Mouse (Mus musculus): ENCODE results near the gene Duoxa1. TPM values are rescaled to one million over a fixed set of nuclear protein-coding genes. Genes with fewer than 3 reads are reported as not detected.
"Not testable (repeated sequence)": the region's sequence is repeated elsewhere in the genome, so short reads cannot be mapped to it uniquely, and the experiment has no call there.

Duoxa1 gene
- total RNA-seq, 2 experiments from 2014 or later: 0.25 to 1.2 TPM

DNA sequence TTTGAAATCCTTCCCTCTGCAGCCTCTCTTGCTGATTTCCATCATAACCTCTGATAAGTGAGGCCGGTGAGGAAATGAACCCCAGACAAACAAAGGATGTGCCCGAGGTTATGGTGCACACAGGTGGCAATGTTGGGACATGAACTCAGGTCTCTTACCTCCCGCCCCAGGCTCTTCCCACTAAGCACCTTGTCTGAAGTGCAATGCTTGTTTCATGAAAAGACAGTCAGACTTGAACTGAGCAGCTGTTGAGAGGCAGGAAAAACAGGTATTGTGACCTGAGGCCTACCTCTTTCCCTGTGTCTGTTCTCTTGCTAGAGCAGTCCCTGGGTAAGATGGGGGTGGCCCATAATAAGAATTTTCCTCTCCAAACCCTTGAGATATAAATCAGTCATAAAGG, 18.7 kb upstream of the Duoxa1 start:
- no peak for DNase-seq (ENCODE audit: low spot score)

DNA sequence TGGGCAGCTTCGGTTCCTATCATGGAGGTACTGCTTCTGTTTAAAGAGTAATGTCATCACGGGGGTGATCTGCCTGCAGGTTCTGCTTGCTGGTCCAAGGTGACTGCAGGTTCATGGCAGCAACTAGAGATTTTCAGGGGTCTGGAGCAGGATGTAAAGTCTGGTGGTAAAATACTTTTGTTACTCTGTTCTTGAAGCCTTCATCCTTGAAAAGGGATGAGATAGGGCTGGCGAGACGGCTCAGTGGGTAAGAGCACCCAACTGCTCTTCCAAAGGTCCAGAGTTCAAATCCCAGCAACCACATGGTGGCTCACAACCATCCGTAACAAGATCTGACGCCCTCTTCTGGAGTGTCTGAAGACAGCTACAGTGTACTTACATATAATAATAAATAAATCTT, 16.8 kb upstream of the Duoxa1 start:
- not testable (repeated sequence) for DNase-seq (ENCODE audit: low spot score)

DNA sequence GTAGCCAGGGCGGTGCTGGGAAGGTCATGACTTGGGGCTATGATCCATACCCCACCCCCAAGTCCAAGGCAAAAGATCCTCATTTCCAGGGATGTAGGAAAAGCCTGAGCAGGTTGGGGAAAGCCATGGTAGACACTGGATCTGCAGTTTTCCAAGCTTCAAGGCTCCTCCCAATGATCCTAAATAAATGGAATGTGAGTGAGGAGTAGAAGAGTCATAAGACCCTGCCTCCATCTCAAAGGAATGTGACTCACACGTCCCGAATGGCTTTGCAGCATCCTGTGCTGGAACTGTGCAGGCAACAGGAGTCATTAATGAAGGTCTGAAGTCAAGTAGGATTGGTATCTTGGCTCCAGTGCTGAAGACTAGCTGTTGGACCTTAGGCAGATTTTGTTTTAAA, 14.5 kb upstream of the Duoxa1 start:
- DNase-seq (ENCODE audit: low spot score): no peak

DNA sequence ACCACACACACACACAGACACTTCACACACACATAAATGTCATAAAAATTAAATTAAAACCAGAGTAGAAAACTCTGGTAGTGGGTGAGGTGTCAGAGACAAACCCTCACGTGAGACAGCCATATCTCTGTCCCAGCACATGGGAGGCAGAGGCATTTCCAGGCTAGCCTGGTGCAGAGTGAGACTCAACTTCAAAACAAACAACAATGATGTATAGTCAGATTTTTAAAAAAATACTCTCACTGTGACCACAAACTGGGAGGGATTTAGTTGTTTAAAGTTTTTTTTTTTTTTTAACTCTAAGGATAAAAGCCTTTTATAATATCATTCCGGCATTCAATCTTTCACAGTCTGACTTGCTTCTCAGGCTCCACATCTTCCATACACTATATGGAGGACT, 11.8 kb upstream of the Duoxa1 start:
- DNase-seq (ENCODE audit: low spot score): no peak

DNA sequence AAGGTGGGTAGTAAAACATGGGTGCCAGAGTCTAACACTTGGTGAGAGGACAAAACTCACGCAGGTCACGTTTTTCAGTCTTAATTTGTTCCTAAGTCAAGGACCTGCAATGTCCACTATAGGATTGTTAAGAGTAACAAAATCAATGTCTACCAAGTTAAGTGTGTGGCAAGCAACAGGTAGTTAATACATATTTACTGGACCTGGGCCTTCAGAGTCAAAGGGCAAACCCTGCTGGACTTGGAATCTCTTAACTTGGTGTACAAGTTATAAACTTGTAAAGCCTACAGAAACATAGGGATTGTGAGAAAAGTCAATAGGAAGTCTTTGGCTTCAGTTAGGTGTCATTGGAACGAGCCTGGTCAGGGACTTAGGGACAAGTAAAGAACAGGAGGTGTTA, 11.1 kb upstream of the Duoxa1 start:
- DNase-seq (ENCODE audit: low spot score): no peak

DNA sequence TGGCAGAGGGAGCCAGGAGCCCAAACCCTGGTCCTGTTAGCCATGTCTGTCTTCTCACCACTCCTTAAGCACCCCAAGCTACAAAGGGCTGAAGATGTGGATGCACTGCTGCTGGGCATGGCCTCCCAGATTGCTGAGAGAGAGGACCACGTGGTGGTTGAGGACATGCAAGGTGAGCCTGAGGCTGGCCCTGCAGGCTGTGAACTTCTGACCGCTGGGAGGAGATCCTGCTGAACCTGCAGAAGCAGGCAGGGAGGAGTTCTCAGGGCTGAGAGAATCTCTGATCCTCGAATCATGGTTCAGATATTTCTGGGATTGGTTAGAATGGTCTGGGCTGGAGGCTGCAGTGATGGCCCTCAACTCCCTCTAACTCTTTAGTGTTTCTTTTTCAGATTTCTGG, 10.4 kb upstream of the Duoxa1 start:
- DNase-seq (ENCODE audit: low spot score): no peak

DNA sequence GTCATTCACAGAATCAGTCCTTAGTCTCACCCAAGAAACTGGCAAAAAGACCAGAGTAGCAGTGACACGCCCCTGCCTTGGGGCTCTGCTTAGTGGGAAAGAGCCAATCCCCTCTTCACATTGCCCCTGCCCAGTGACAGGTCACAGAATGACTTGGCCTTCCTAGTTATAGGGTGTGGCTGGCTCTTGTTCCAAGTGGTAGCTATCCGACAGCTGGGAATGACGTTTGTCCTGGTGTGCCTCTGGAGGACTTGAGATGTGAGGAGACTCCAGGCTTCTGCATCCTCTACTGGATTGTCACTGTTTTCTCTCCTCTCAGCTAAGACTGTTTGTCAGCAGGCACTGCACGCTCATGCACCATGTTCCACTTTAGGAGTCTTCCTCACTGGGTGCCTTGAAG, 3.9 kb upstream of the Duoxa1 start:
- DNase-seq (ENCODE audit: low spot score): peak; percentile 24

DNA sequence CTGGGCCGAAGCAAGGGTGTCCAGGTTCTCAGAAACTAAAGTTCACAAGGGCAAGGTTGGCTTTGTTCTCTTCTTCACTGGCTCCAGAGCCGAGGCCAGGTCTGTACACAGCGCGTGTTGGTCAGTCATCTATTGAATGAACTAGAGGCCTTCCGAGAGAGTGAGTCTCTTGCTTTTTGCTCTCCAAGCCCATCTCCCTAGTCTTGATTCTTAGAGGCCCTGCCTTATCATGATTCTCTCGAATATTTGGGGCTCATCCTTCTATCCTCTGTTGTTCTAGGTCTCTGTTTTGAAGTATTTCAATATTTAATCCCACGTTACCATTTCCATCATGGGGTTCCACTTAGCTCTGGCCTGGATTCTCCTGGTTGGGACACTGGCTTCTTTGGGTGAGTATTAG, 1.8 kb upstream of the Duoxa1 start, which contains the start of gene Duox1:
Duox1 (plus strand) TSS at position 301 of the 400 bp plus-strand sequence.
- DNase-seq (ENCODE audit: low spot score): no peak

DNA sequence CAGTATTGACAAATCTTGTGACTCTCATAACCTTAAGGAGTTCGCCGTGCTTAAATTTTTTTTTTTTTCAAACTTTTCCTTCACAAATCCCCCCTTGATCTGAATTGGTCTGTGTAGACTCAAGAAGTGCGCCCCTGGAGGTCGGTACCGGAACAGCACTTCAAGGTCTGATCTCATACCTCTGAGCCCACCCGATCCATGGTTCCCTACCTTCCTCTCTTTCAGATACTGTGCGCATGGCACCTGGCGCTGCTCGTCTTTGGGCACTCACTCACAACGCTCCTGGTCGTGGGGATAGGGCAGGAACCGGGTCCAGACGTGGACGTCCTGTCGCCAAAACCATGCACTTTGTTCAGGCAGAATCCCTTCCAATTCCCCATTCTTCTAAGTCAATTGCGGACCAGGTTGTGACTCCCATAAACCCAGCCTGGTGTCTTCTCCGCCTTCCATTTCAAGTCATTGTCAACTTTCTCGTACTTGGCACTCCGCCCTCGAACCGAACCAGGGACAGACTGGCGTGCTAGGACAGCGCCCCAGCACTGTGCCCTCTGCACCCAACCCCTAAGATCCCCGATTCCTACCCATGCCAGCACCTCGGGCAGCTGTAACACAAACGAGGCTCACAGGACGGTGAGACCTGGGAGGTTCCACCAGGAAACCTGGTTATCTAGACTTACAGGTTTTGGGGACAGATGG, 660 bp downstream of the Duoxa1 start:
- peak; percentile 48 for DNase-seq (ENCODE audit: low spot score)

DNA sequence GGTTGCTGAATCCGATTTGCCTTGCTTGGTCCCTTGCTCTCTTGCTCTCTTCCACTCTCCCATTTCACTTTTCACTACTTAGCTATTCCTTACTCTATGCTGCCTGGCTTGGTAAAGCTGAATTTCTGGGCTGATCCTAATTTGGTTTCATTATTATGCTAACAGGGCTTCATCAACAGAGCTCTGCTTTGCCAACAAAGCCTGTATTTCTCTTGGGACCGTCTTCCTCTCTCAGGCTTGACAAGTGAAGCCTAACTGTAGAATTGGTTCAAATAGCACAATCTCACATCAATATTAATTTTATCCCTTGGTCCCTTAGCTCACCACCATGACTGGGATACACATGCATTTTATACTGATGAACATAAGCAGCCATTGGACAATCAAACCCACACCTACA, 2.0 kb downstream of the Duoxa1 start:
- DNase-seq (ENCODE audit: low spot score): no peak

DNA sequence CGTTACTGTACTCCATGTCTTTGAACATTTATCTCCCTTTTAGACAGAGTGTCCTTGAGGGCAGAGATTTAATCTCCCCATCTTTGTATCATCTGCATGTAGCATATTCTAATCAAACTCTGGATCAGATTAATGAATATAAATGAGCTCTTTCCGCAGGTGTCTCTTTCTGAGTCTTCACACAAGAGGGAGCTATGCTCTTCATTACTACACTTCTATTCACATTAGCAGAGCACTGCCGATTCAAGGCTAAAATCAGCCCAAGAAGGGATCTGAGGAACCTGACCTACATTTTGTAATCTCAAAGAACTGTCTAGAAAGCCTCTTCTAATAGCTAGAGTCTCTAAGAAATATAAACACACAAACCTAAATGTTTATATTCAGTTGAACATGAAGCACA, 3.9 kb downstream of the Duoxa1 start:
- DNase-seq (ENCODE audit: low spot score): no peak

DNA sequence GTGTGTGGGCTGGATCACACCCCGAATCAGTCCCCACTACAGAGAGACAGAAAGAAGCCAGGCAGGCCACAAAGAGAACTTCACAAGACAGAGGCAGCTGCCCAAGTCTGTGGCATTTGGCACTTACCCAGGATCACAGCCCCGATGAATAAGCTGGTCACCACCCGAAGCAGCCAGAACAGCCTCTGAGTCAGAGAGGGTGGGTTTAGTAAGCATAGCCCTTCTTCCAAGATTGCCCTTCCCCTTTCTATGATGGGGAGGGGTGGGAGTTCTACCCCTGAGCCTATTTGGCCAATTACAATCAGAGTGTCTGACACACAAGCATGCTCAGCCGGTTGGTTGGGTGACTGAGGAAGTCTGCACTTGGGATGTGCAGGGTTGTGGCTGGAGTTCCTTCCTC, 7.3 kb downstream of the Duoxa1 start:
- no peak for DNase-seq (ENCODE audit: low spot score)

DNA sequence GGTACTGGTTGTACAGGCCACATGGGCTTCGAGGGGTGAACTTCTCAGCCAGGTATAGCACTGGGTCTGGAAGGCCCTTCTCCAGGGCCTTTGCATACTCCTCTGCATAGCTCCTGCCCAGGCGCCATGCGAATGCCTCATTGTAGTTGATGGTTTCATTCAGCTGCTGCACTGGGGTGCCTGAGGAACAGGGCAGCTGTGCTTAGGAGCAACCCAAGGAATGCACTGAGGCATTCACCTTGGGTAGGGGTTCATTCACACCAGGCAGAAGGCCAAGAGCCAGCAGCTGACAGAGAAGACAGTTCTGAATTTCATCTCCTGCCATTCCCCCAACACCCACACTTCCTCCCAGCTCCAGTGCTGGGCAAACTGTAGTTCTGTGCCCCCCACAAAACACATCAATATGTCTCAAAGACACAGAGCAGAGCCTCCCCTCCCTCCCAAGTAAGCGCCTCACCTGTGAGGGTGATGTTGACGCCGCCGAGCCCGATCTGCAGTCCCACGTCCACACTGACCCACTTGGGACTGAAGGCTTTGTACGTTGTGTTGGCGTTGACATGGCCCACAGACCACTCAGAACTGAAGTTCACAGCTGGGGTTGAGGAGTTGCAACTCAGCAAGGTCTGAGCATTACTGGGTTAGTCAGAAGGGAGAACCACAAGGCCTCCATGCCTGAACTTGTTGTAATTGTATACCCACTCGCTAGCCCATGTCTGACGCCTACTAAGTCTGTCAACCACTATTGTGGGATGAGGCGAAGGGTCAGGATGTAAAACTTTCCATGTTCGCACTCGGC, 8.2 kb downstream of the Duoxa1 start:
- DNase-seq (ENCODE audit: low spot score): no peak

DNA sequence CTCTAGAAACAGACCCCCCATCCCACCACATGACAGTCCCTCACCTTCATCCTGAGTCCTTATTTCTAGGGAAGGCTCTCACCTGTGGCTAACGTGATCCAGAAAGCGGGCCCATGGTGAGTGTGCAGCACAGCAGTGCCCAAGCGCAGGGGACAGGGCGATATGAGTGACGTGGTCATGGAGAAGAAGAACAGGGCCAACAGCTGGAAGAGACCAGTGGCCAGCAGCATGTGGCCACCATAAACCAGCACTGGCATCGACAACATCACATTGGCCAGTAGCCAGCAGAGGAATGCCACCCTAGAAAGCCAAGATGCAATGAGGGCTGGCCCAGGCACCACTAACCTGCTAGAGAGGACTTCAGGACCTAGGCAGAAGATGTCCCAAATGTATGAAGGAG, 9.0 kb downstream of the Duoxa1 start:
- DNase-seq (ENCODE audit: low spot score): no peak

DNA sequence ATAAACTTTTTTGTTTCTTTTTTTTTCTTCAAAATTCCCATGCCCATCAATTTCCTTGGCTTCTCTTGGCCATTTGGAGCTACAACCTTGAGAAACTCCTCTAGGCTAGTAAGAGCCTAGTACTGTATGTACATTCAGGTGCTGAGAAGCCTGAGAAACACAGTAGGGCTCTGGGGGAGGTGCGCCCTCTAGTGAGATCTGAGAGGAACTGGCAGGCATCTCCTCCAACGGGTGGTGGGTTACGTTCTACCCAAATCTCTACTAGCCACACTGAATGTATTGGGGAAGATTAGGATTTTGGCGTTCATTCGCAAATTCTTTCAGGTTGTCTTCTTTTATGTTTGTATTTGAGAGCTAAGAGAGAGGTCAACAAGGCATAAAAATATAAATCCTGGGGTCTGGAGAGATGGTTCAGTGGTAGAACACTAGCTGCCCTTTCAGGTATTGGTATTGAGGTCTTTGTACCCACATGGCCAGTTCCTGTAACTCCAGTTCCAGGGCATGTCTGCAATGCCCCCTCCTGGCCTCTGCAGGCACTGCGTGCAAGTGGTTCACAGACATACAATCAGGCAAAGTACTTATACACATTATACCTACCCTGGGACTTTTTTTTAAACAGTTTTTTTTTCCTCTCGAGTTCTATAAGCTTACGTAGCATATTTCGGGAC, 10.8 kb downstream of the Duoxa1 start:
- DNase-seq (ENCODE audit: low spot score): peak; percentile 49

DNA sequence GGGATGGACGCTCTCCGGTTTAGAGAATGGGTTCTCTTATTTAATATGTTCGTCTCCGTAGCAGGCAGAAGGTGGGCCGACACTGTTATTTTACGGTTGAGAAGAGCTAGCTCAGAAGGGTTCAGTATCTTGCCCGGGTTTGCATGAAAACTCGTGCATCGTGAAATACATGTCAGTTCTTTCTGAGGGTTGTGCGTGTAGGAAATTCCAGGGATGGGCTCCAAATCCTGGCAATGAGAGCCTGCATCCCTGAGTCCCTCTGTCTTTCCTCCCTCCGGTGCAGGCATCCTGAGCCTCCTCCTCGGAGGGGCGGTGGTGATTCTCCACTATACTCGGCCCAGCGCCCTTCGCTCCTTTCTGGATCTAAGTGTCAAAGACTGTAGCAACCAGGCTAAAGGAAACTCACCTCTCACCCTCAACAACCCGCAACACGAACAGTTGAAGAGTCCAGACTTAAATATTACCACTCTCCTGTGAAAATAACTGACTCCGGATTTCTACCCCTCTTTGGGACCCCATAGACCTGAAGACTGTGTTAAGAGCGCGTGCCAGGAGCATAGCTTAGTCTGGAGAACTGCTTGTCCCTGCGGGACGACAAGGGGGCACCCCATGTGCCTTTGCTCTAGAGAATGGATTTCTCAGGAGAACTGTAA, 11.5 kb downstream of the Duoxa1 start:
- DNase-seq (ENCODE audit: low spot score): no peak

DNA sequence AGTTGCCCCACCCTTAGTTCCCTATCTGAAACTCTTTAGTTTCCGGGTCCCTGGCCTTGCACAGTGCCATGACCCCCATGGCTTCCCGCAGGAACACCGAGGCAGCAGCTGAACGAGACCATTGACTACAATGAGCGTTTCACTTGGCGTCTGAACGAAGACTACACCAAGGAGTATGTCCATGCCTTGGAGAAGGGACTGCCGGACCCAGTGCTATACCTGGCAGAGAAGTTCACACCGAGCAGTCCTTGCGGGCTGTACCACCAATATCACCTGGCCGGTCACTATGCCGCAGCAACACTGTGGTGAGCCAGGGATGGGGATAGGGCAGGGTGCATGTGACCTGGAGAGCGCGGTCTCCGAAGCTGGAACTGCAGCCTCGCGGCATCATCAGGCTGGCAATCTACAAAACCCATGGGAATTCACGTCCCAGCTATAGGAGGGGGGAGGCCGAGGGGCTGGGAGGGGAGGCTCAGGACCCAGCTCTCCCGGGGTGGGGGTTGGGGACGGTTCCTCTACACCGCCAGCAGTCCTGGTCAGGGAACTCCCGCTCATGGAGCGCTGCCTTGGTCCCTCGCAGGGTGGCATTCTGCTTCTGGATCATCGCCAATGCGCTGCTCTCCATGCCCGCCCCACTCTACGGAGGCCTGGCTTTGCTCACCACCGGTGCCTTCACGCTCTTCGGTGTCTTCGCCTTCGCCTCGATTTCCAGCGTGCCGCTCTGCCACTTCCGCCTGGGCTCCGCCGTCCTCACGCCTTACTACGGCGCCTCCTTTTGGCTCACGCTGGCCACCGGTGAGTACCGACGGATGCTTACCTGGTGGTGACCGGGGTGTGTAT, 12.2 kb downstream of the Duoxa1 start:
- DNase-seq (ENCODE audit: low spot score): peak; percentile 12

DNA sequence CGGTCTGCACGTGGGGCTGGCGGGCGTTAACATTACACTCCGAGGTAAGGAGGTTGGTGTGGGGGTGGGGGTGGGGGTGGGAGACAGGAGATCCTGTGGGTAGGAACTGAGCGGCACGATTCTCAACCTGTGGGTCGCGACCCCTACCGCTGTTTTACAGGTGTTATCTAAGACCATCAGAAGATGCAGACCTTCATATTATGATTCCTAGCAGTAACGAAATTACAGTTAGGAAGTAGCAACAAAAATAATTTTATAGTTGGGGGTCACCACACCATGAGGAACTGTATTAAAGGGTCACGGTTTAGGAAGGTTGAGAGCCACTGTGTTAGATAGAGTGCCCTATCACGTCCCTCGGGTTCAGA, 12.9 kb downstream of the Duoxa1 start:
- no peak for DNase-seq (ENCODE audit: low spot score)

DNA sequence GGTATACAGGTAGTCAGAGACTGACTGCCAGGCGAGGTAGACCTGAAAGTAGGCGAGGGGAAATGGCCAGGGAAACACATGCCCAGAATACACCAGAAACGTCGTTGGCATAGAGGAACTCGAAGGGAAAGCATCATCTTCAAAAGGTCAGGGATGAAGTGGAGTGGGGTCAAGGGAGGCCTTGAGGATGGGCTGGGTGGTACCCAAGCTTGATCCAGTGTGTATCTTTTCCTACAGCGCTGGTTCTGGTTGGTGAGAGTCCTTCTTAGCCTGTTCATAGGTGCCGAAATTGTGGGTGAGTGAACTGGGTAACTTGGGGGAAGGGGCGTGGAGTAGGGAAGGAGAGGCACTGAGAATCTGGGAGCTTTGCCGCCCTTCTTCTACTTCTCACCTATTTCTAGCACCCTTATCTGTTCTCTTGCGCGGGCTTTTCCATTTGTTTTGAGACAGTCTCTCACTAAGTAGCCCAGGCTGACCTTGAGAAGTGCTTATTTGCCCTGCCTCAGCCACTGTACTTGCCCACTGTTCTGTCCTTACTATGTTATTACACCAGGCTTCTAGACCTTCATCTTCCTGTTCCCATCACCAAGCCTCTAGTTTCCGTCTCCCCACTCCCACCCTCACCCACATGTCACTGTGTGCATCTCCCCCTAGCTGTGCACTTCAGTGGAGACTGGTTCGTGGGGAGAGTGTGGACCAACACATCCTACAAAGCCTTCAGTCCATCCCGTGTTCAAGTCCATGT, 13.4 kb downstream of the Duoxa1 start:
- DNase-seq (ENCODE audit: low spot score): no peak
